Mouse (Mus musculus): Measurements from ENCODE around the gene Akr1c12. TPM values are rescaled to one million over a fixed set of nuclear protein-coding genes. Genes with fewer than 3 reads are reported as not detected.
"Not testable (repeated sequence)": the region's sequence is repeated elsewhere in the genome, so short reads cannot be mapped to it uniquely, and the experiment has no call there.

Akr1c12 gene
- polyA plus RNA-seq (2015; fragmentation: Nextera tagmentation; extraction: Ambion mirVana) = 0.73 and 2.7 TPM in 2 replicates

DNA sequence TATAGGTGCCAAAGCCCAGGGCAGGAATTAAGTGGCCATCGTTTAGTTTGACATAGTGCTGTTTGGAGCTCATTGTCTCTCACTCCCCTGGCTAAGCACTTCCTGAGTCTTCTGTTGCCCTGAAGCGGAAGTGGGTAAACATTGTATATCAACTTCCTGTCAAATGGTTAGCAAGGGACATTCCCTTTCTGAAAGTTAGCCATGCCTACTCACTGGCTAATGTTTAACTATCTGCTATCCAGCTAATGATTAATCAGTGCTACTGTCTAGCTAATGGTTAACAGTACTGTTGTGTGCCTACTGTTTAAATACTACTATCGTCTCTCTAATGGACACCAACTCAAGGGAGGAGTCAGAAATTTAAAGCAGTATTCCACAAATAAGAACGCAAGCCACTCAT lies at the start of gene Akr1c12:
Gene Akr1c12 (minus strand): TSS at position 150 of the 400 bp plus-strand sequence.
- Histone ChIP-seq H3K9me3 (no peaks in the 10 kb centered on the region), H3K36me3 (no peaks in the 10 kb centered on the region), H3K27me3 (no peaks in the 10 kb centered on the region), H3K4me1 (no peaks in the 10 kb centered on the region), H3K4me3 (no peak within 1 kb of the TSS), H3K9ac (no peak within 1 kb of the TSS), H3K27ac (no peak within 1 kb of the TSS), H3K4me2 (no peak within 1 kb of the TSS)
- WGBS = 38% methylated on average over 4 of the region's 4 CpGs
- no peak for ATAC-seq (ENCODE audit: borderline replicate concordance, extremely low read depth, low FRiP score, low TSS enrichment)

DNA sequence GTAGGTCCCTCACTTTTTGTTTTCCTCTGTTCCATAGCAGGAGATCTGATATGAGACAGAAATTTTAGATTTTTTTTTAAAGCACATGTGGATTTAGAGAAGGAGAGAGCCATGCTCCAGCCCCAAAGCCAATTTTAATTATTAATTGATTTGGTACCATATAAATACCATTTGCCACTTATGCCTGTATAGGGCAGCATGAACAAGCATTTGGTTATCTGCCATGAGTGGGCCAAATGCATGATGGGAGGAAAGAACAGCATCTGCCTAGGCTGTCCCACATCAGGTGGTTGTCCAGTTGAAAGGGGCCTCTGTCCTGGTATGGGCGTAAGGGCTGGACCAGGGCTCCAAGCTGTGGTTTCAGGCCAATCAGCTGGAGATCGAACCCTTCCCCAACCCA lies 39.5 kb upstream of the Akr1c12 start:
- Histone ChIP-seq H3K4me2 (no peak overlapping the region), H3K4me1 (no peaks in the 10 kb centered on the region), H3K36me3 (no peaks in the 10 kb centered on the region), H3K27ac (no peak overlapping the region), H3K27me3 (no peaks in the 10 kb centered on the region), H3K4me3 (no peak overlapping the region), H3K9ac (no peak overlapping the region), H3K9me3 (no peaks in the 10 kb centered on the region)
- no peak for ATAC-seq (ENCODE audit: borderline replicate concordance, extremely low read depth, low FRiP score, low TSS enrichment)
- 88% methylated on average over 2 of the region's 2 CpGs for WGBS

DNA sequence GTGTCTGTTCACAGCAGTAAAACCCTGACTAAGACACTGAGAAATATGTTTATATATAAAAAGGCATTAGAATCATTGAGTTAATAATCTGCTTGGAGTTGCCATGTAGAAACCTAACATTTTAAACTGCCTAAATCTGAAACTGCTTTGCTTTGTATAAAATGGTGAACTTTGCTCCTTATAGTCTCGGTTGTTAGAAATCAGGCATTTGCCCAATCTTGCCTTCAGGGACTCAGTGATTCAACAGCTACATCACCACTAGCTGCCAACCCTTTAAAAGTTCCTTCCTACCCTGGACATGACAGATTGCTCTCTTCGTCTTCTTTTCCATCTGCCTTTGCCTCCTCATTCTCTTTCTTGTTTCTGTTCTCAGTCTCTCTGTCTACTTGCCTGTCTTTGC lies 34.7 kb upstream of the Akr1c12 start:
- ATAC-seq (ENCODE audit: borderline replicate concordance, extremely low read depth, low FRiP score, low TSS enrichment) = no peak
- Histone ChIP-seq H3K36me3 (no peaks in the 10 kb centered on the region), H3K4me1 (no peaks in the 10 kb centered on the region), H3K9me3 (no peaks in the 10 kb centered on the region), H3K27me3 (no peaks in the 10 kb centered on the region), H3K4me2 (no peak overlapping the region), H3K27ac (no peak overlapping the region), H3K4me3 (no peak overlapping the region), H3K9ac (no peak overlapping the region)
- 76% methylated on average over 2 of the region's 2 CpGs for WGBS

DNA sequence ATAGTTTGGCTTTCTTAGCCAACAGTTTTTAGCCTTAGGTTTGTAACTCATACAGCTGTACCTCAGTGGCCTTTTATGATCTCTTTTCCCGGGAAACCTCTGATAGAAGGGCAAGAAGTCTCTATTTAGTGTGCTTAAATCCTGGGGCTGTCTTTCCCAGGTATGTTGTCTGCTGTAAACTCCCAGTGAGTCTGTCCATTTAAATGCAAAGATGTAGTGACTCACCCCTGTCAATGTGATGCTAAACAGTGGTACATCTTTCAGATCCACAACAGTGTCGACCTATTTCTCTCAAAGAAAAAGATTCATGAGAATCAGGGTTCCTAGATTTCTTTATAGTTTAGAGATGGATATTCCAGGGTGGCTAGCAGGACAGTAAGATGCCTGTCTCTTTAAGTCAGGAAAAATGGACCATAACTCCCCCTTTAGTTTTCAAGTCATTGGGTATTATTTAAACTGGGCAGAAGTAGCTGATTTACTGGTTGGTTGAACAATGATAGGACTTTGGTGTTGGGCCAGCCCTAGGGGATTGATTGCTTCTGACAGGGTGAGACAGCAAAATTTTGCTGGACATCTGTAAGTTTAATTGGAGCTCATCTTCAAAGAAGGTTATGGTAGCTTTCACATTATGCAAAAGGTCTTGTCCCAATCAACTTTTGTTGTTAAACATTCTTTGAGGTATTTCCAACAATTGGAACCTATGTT lies 25.8 kb upstream of the Akr1c12 start:
- no peaks in the 10 kb centered on the region for H3K9me3 ChIP-seq
- no peak overlapping the region for H3K27ac ChIP-seq

DNA sequence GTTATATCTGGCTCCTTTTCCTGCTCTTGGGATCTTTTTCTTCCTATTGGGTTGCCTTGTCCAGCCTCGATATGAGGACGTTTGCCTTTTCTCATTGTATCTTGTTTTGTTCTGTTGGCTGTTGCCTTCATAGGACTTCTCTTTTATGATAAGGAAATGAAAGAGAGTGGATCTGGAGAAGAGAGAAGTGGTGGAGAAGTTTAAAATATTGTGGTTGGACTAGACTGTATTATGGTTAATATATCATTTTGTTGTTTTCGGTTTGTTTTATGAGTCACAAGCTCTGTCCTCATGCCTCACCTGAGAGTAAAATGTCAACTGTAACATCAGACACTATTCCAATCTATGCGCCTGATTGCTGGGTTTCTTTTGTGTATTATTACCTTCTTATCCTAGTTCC lies 17.8 kb upstream of the Akr1c12 start:
- Histone ChIP-seq H3K4me1 (no peaks in the 10 kb centered on the region), H3K4me2 (no peak overlapping the region), H3K4me3 (no peak overlapping the region), H3K9ac (no peak overlapping the region), H3K36me3 (no peaks in the 10 kb centered on the region), H3K27me3 (no peaks in the 10 kb centered on the region), H3K27ac (no peak overlapping the region), H3K9me3 (no peaks in the 10 kb centered on the region)
- ATAC-seq (ENCODE audit: borderline replicate concordance, extremely low read depth, low FRiP score, low TSS enrichment) = no peak
- 93% methylated on average over 4 of the region's 4 CpGs for WGBS

More for the DNA sequence above, 25.8 kb upstream of the Akr1c12 start:
- H3K9ac ChIP-seq = no peak overlapping the region
- WGBS = 59% methylated on average over 2 of the region's 2 CpGs
- no peak overlapping the region for H3K4me2 ChIP-seq
- no peak for ATAC-seq (ENCODE audit: borderline replicate concordance, extremely low read depth, low FRiP score, low TSS enrichment)
- no peaks in the 10 kb centered on the region for H3K36me3 ChIP-seq
- H3K4me1 ChIP-seq = no peaks in the 10 kb centered on the region
- H3K4me3 ChIP-seq = no peak overlapping the region
- no peaks in the 10 kb centered on the region for H3K27me3 ChIP-seq

DNA sequence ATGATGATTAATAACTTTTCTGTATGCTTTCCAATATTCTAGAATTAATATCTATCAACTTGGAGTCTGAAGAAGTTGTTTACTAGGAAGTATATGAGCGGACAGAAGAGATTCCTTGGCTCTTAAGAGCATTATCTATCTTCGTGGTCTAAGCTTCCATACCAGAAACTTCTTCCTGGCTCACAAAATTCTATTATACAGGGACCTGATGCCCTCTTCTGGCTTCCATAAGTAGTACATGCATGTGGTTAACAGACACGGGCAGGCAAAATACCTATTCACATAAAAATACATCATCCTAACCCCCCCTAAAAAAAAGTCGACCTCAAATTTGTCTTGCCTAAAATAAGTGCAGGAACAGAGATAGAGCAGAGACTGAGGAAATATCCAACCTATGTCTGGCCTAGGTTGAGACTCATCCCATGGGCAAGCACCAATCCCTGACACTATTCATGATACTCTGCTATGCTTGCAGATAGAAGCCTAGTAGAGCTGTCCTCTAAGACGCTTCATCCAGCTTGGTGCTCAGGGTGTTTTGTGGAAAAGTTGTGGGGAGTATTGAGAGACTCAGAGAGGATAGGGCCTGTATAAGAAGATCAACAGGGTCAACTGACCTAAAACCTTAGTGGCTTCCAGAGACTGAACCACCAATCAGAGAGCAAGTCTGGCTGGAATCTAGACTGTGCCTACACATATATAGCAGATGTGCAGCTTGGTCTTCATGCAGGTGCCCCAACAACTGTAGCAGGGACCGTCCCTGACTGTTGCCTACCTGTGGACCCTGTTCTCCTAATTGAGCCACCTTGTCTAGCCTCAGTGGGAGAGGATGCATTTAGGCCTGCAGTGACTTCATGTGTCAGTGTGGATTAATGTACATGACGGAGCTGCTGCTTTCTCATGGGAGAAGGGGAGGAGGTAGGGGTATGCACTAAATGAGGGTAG lies 2.5 kb upstream of the Akr1c12 start:
- Histone ChIP-seq H3K9ac (no peak overlapping the region), H3K4me1 (no peaks in the 10 kb centered on the region), H3K4me3 (no peak overlapping the region), H3K27me3 (no peaks in the 10 kb centered on the region), H3K27ac (no peak overlapping the region), H3K36me3 (no peaks in the 10 kb centered on the region), H3K9me3 (no peaks in the 10 kb centered on the region), H3K4me2 (no peak overlapping the region)
- 34% methylated on average over 7 of the region's 7 CpGs for WGBS
- peak; percentile 55; the same call in 1 of the 2 replicates for ATAC-seq (ENCODE audit: borderline replicate concordance, extremely low read depth, low FRiP score, low TSS enrichment)

DNA sequence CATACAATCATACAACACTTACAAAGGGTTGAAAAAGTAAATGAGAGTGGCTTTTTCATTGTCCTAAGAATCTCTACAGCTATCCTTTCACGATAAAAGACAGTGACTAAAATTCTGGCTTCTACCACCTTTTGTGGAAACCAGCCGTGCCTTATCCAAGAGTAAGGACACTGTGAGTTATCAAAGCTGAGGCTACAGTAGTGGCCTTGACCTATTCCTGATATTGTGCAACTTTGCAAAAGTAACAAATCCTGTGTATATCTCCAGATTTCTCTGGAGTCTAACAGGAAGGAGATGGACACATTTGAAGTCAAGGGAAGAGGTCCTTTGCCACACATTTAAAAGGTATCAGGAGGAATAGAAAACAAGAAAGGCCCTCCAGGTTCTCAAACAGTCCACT lies 1.7 kb downstream of the Akr1c12 start:
- no peaks in the 10 kb centered on the region for H3K27me3 ChIP-seq
- WGBS = 89% methylated on average over 2 of the region's 2 CpGs
- no peak overlapping the region for H3K27ac ChIP-seq
- H3K36me3 ChIP-seq = no peaks in the 10 kb centered on the region
- ATAC-seq (ENCODE audit: borderline replicate concordance, extremely low read depth, low FRiP score, low TSS enrichment) = no peak
- no peak overlapping the region for H3K9ac ChIP-seq
- H3K9me3 ChIP-seq = no peaks in the 10 kb centered on the region
- no peak overlapping the region for H3K4me3 ChIP-seq
- no peaks in the 10 kb centered on the region for H3K4me1 ChIP-seq
- no peak overlapping the region for H3K4me2 ChIP-seq

DNA sequence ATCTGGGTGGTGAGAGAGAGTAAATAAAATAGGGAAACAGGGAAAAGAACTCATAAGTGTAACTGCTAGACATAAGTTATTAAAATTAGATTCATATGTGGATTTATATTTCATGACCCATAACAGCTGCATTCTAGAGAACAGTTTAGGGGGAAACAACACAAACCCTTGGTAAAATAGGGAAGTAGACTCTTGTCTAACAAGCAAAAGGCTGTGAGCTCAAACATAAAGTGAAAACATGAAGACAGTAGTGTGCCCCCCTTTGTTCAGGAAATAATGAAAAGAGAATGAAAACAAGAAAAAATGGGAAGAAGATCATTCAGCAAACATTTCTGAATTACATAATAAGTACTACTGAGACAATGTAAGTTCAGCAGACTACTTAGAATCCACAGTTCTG lies 8.4 kb downstream of the Akr1c12 start:
- H3K4me1 ChIP-seq = no peaks in the 10 kb centered on the region
- no peak for ATAC-seq (ENCODE audit: borderline replicate concordance, extremely low read depth, low FRiP score, low TSS enrichment)
- no peak overlapping the region for H3K4me3 ChIP-seq
- no peaks in the 10 kb centered on the region for H3K9me3 ChIP-seq
- no peak overlapping the region for H3K27ac ChIP-seq
- no peak overlapping the region for H3K9ac ChIP-seq
- H3K4me2 ChIP-seq = no peak overlapping the region
- H3K36me3 ChIP-seq = no peaks in the 10 kb centered on the region
- no peaks in the 10 kb centered on the region for H3K27me3 ChIP-seq

DNA sequence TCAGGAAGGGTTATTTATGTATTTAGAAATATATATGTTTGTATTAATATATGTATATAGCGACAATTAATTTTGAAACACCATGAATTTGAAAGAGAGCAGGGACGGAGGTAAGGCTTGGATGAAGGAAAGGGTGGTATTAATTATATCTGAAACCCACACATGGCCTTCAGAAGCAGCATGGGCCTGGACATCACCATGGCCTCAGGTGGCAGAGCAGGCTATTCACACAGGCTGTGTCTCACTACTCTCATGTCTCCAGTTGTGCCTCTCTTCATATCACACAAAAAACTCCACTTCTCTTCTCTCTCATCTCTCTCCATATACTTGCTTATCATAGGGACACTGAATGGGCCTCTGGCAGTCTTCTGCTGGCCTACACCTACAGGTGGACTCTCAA lies 13.8 kb downstream of the Akr1c12 start:
- not testable (repeated sequence) for H3K4me2 ChIP-seq; H3K27me3 ChIP-seq; H3K36me3 ChIP-seq; H3K27ac ChIP-seq; ATAC-seq (ENCODE audit: borderline replicate concordance, extremely low read depth, low FRiP score, low TSS enrichment); H3K4me1 ChIP-seq; H3K9ac ChIP-seq; H3K4me3 ChIP-seq; H3K9me3 ChIP-seq
- 93% methylated on average over 2 of the region's 2 CpGs for WGBS

DNA sequence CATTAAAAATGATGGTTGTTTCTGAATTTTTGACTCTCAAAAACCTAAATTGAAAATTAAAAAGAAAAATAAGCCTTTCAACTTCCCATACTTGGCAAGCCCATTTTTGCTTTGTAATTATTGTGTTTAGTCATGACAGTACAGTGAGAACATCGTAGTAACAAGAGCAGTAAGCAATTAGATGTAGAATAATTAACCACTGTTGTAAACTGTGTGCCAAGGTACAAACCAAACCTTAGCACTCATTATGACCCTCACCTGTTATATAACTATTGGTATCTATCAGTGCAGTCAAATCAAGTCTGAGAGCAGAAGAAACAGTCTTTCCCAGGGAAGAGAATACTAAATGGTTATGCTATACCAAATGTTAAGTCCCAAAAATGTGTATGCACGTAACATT lies 14.2 kb downstream of the Akr1c12 start:
- Histone ChIP-seq H3K27me3 (no peaks in the 10 kb centered on the region), H3K4me2 (no peak overlapping the region), H3K9ac (no peak overlapping the region), H3K36me3 (no peaks in the 10 kb centered on the region), H3K27ac (no peak overlapping the region), H3K9me3 (no peaks in the 10 kb centered on the region), H3K4me1 (no peaks in the 10 kb centered on the region), H3K4me3 (no peak overlapping the region)
- ATAC-seq (ENCODE audit: borderline replicate concordance, extremely low read depth, low FRiP score, low TSS enrichment) = no peak
- 88% methylated on average over 2 of the region's 2 CpGs for WGBS

DNA sequence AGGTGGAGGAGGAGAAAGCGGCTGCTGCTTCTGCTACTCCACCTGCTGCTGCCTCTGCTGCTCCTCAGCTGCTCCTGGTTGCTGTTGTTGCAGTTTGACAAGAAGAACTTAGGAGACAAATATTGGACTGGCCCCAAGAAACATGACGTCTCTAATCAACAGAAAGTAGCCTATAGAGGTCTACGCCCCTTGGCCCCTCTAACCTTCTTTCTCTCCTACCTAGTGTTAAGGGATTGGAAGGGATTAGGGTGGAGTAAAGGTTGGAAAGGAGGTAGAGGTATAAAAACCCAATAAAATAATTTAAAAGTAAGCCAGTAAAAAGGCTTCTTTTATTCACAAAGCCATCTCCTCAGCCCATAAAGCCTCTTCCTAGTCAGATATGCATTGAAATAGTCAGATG lies 14.6 kb downstream of the Akr1c12 start:
- Histone ChIP-seq H3K4me2 (no peak overlapping the region), H3K27ac (no peak overlapping the region), H3K4me3 (no peak overlapping the region), H3K9me3 (no peaks in the 10 kb centered on the region), H3K4me1 (no peaks in the 10 kb centered on the region), H3K36me3 (no peaks in the 10 kb centered on the region), H3K9ac (no peak overlapping the region), H3K27me3 (no peaks in the 10 kb centered on the region)
- WGBS = 80% methylated on average over 3 of the region's 3 CpGs
- ATAC-seq (ENCODE audit: borderline replicate concordance, extremely low read depth, low FRiP score, low TSS enrichment) = no peak

DNA sequence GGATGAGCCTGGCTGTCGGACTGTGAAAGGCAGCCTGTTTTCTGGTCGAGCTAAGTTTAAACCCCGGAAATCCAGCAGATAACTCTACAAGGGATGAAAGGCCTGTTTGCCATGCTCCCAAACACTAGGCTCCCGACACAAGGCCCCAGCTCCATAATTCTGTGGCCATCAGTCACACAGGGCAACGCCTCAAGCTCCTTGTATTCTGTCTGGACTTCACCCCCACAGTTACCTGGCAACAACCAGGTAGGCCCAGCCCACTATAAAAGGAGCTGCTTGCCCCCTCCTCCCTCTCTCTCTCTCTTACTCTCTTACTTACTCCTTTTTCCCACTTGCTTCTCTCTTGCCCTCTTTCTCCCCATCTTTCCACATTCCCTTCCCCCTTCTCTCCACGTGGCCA lies 21.9 kb downstream of the Akr1c12 start:
- no peak overlapping the region for H3K4me3 ChIP-seq
- WGBS = 69% methylated on average over 6 of the region's 6 CpGs
- no peaks in the 10 kb centered on the region for H3K4me1 ChIP-seq
- no peaks in the 10 kb centered on the region for H3K27me3 ChIP-seq
- H3K9ac ChIP-seq = no peak overlapping the region
- H3K4me2 ChIP-seq = no peak overlapping the region
- no peak overlapping the region for H3K27ac ChIP-seq
- ATAC-seq (ENCODE audit: borderline replicate concordance, extremely low read depth, low FRiP score, low TSS enrichment) = no peak
- H3K9me3 ChIP-seq = no peaks in the 10 kb centered on the region
- H3K36me3 ChIP-seq = no peaks in the 10 kb centered on the region
